Mouse (Mus musculus) CH12.LX (cell line): ENCODE results near the gene Pde4d.

Experiments used
- NRF1 ChIP-seq: IDR thresholded peaks from 2 replicates; pipeline ENCODE4 v1.6.1; 2014; ENCODE audit warnings: low read depth, mild to moderate bottlenecking, inconsistent platforms, low read length, improper control_type of control experiment, moderate library complexity
- POLR2A ChIP-seq: IDR thresholded peaks from 2 replicates; pipeline ENCODE4 v1.6.1; 2011; ENCODE audit warnings: low read depth, mild to moderate bottlenecking, improper control_type of control experiment, low read length

- no peak for TF ChIP-seq POLR2A
- no peak for TF ChIP-seq NRF1
Observed at GRCm38 (mm10) chr13:109296347-109297037, 846.7 kb downstream of the Pde4d start.
